Mouse (Mus musculus) spleen, adult 2 months (tissue): Measurements from ENCODE around the gene Fam205c. TPM values are rescaled to one million over a fixed set of nuclear protein-coding genes. Genes with fewer than 3 reads are reported as not detected.

Experiments used
- DNase-seq, 2 experiments: peaks; one replicate each; pipeline versions ENCODE4 v3.0.0 to v3.0.0-alpha.2; 2012 to 2021; ENCODE audit warnings: low spot score in 2 of 2, low read depth in 1 of 2
- H3K27ac ChIP-seq: fragments of 200-500 bp; 2 replicates; pipeline ENCODE4 v1.5.1; 2012; ENCODE audit warnings: low read length, inconsistent platforms; ENCODE audit not compliant: insufficient read depth
- H3K27me3 ChIP-seq: fragments of 200-500 bp; 2 replicates; pipeline ENCODE4 v1.6.1; 2012; ENCODE audit warnings: mild to moderate bottlenecking, moderate library complexity, low read length, inconsistent platforms; ENCODE audit not compliant: control insufficient read depth, insufficient read depth
- H3K36me3 ChIP-seq: fragments of 200-500 bp; 2 replicates; pipeline ENCODE4 v1.6.1; 2012; ENCODE audit warnings: mild to moderate bottlenecking, low read length, inconsistent platforms; ENCODE audit not compliant: control insufficient read depth, insufficient read depth
- H3K4me1 ChIP-seq: fragments of 200-500 bp; 2 replicates; pipeline ENCODE4 v1.6.1; 2011; ENCODE audit warnings: inconsistent platforms; ENCODE audit not compliant: control insufficient read depth, insufficient read depth, insufficient read length
- H3K4me3 ChIP-seq: fragments of 200-500 bp; 2 replicates; pipeline ENCODE4 v1.5.1; 2011; ENCODE audit warnings: mild to moderate bottlenecking, inconsistent platforms; ENCODE audit not compliant: insufficient read depth, insufficient read length; ENCODE audit errors: extremely low read depth
- CTCF ChIP-seq: fragments of 200-500 bp; IDR thresholded peaks from 2 replicates; pipeline ENCODE4 v1.5.1; 2011; ENCODE audit warnings: mild to moderate bottlenecking, inconsistent platforms; ENCODE audit not compliant: insufficient read depth, insufficient read length, insufficient replicate concordance; ENCODE audit errors: extremely low read depth
- POLR2A ChIP-seq: fragments of 200-500 bp; IDR thresholded peaks from 2 replicates; pipeline ENCODE4 v1.6.1; 2011; ENCODE audit warnings: low read depth, low read length, inconsistent platforms
- WGBS: fragments of 180-500 bp; shearing (Covaris S2); methylation state at CpG from one replicate; pipeline ENCODE4 v1.1.7; 2018; 5-methylcytosine and 5-hydroxymethylcytosine counted together
- polyA plus RNA-seq: library from polyadenylated mRNA; depleted of rRNA; stranded (reverse); fragments of >200 nt; gene quantifications from 2 replicates; pipeline ENCODE4 v1.2.3, GENCODE M21; 2012

The Fam205c gene
- polyA plus RNA-seq, 1 experiment, result not detected

DNA sequence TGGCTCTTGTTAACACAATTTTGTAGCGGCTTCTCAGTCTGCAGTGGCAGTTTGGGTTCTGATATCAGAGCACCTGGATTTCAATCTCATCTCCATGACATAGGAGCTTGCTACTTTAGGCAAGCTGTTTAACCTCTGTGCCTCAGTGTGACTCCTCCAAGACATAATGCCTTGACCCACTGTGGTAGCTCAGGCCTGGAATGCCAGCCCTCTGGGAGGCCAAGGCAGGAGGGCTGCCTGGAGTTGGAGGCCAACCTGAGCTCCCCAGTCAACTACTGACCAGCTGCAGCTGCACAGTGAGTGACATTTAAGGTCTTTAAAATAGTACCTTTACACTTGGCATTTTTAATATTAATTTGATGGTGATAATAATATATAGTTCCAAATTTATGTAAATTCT, 41.9 kb upstream of the Fam205c start:
- no peak overlapping the region for H3K27ac ChIP-seq
- H3K27me3 ChIP-seq, result peaks cover 6% of the 10 kb centered on the region
- no peak overlapping the region for H3K4me3 ChIP-seq
- DNase-seq, result no peak
- WGBS, result 95% methylated on average over 1 of the region's 1 CpGs
- H3K4me1 ChIP-seq, result no peaks in the 10 kb centered on the region
- no peaks in the 10 kb centered on the region for H3K36me3 ChIP-seq
- TF ChIP-seq POLR2A (no peak), CTCF (no peak)

DNA sequence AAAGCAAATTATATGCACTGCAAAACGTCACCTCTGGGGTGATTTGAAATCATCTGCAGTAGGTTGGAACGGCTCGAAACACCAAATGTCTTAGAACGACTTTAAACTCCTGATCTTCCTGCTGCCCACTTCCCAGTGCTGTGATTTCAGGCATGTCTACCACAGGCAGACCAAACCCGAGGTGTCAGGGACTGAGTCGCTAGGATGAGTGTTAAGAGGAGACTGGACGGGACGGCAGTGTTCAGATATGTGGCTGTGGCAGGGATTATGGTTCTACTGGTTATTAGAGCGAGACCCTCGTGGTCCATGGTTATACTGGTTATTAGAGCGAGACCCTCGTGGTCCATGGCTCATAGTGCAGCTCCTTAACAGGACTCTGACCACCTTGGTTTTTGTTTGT, 41.3 kb upstream of the Fam205c start:
- Histone ChIP-seq H3K27ac (no peak overlapping the region), H3K4me3 (no peak overlapping the region), H3K4me1 (no peaks in the 10 kb centered on the region), H3K36me3 (no peaks in the 10 kb centered on the region), H3K27me3 (peaks cover 6% of the 10 kb centered on the region)
- TF ChIP-seq CTCF, result no peak
- TF ChIP-seq POLR2A, result no peak
- 81% methylated on average over 12 of the region's 12 CpGs for whole genome bisulfite sequencing
- DNase-seq, result no peak

- H3K27ac ChIP-seq, result no peak overlapping the region
- 54% methylated on average over 10 of the region's 10 CpGs for WGBS
- no peaks in the 10 kb centered on the region for H3K4me1 ChIP-seq
- no peak overlapping the region for H3K4me3 ChIP-seq
- H3K36me3 ChIP-seq, result no peaks in the 10 kb centered on the region
- H3K27me3 ChIP-seq, result peaks cover 6% of the 10 kb centered on the region
- no peak for DNase-seq
- TF ChIP-seq CTCF, result no peak
- no peak for TF ChIP-seq POLR2A
Measured at GRCm38 (mm10) chr4:42913391-42913790, 39.4 kb upstream of the Fam205c start.

DNA sequence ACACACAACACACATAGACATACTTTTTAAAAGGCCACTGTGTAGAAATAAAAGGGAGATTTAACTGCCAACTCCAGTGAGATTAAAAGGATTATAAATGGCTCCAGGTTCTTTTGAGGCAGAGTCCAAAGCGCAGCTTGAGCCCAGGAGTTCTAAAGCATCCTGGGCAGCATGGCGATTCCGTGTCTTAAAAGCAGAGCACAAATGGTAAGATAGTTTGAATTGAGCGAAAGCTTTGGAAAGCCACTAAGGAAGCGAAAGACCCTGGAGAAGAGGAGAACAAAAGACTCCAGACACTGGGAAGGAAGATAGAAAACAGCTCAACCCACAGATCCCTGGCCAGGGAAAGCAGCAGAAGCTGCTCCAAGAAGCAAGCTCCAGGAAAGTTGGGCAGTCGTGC, 30.9 kb upstream of the Fam205c start:
- WGBS, result 86% methylated on average over 6 of the region's 6 CpGs

DNA sequence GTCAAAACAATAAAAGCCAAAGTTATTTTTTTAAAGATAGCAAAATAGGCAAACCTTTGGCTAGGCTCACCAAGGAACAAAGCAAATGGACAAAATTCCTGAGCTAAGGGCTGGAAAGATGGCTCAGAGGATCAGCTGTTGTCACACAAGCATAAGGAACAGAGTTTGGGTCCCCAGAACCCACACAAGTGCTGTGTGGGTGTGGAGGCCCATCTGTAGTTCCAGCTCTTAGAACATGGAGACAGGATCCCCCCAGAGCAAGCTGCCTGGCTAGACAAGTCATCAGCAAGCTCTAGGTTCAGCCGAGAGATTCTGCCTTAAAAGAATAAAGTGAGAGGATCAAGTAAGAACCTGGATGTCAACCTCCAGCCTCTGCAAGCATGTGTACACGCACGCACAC, 30.5 kb upstream of the Fam205c start:
- DNase-seq, result no peak
- 93% methylated on average over 3 of the region's 3 CpGs for WGBS
- no peaks in the 10 kb centered on the region for H3K36me3 ChIP-seq
- no peak for TF ChIP-seq CTCF
- no peak for TF ChIP-seq POLR2A
- no peaks in the 10 kb centered on the region for H3K4me1 ChIP-seq
- H3K27me3 ChIP-seq, result no peaks in the 10 kb centered on the region
- no peak overlapping the region for H3K4me3 ChIP-seq
- no peak overlapping the region for H3K27ac ChIP-seq

More for the DNA sequence above, 30.9 kb upstream of the Fam205c start:
- DNase-seq, result no peak
- TF ChIP-seq POLR2A (no peak), CTCF (no peak)
- no peaks in the 10 kb centered on the region for H3K27me3 ChIP-seq
- H3K4me1 ChIP-seq, result no peaks in the 10 kb centered on the region
- no peaks in the 10 kb centered on the region for H3K36me3 ChIP-seq
- no peak overlapping the region for H3K4me3 ChIP-seq
- H3K27ac ChIP-seq, result no peak overlapping the region

- Histone ChIP-seq H3K27me3 (no peaks in the 10 kb centered on the region), H3K4me3 (no peak overlapping the region), H3K4me1 (no peaks in the 10 kb centered on the region), H3K36me3 (no peaks in the 10 kb centered on the region), H3K27ac (no peak overlapping the region)
- no peak for DNase-seq
- no peak for TF ChIP-seq CTCF
- TF ChIP-seq POLR2A, result no peak
- 56% methylated on average over 1 of the region's 1 CpGs for WGBS
Measured at GRCm38 (mm10) chr4:42903942-42904341, 29.9 kb upstream of the Fam205c start.

GRCm38 (mm10) chr4:42902730-42903129, 28.7 kb upstream of the Fam205c start:
- DNase-seq, result no peak
- H3K27ac ChIP-seq, result no peak overlapping the region
- no peak overlapping the region for H3K4me3 ChIP-seq
- 92% methylated on average over 5 of the region's 5 CpGs for WGBS
- H3K36me3 ChIP-seq, result no peaks in the 10 kb centered on the region
- TF ChIP-seq CTCF (no peak), POLR2A (no peak)
- no peaks in the 10 kb centered on the region for H3K27me3 ChIP-seq
- H3K4me1 ChIP-seq, result no peaks in the 10 kb centered on the region
